Mouse (Mus musculus): ENCODE measurements at regions not wholly inside any gene's neighbourhood (a gene's known extent, or its start where the extent isn't known, plus 50 kb on each side); places are given as distances from the start of the nearest gene placed in this dataset.

DNA sequence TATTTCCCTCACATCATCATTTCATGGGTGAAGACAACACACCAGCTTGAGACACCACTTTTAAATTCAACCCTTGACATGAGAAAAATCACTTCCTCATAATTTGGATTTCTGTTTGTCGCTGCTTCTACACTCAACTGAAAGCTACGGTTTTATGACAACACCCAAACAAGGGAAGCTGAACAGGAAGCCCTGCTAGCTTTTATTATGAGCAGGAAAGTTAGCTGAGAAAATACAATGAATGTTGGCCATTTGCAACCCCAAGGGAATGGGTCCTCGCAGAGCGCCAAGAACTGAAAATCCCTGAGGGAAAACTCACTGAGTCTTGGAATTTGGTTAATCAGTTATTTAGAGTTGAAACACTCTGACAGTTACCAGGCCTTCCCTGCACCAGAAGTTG is 311.9 kb downstream of the Epha4 start:
- no peaks in the 10 kb centered on the region for H3K27me3 ChIP-seq (ENCODE audit: insufficient read depth, low read length)
- no peak overlapping the region for H3K4me2 ChIP-seq (ENCODE audit: low read depth)
- no peaks in the 10 kb centered on the region for H3K4me1 ChIP-seq (ENCODE audit: insufficient read depth)
- no peak overlapping the region for H3K27ac ChIP-seq (ENCODE audit: low read depth, low read length)
- H3K9ac ChIP-seq = no peak overlapping the region
- no peaks in the 10 kb centered on the region for H3K9me3 ChIP-seq (ENCODE audit: low read length)
- DNase-seq = no peak
- no peaks in the 10 kb centered on the region for H3K36me3 ChIP-seq (ENCODE audit: insufficient read depth)
- 89% methylated on average over 4 of the region's 4 CpGs for WGBS
- no peak overlapping the region for H3K4me3 ChIP-seq (ENCODE audit: low read depth, low read length)
- no peak for ATAC-seq
- no peak for TF ChIP-seq CTCF (IDR thresholded peaks at IDR 0.05; ENCODE audit: low read depth)

DNA sequence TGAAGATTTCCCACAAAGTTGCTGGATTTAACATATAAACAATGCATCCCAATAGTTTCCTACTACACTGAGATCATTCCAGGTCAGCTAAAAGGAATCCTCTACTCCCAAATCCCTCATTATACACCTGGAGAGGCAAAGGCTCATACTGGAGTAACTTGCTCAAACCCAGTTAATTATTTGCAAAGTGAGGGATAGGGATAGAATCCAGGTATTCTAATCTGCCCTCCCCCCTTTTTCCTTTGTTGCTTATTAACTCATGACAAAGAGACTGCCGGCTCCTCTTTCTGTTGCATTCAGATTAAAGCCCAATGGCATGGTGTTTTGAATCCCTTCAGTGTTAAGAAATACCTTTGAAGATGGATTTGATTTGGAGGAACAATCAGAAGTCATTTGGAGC is 308.4 kb downstream of the Epha4 start:
- ATAC-seq = no peak
- WGBS = 35% methylated on average over 1 of the region's 1 CpGs

DNA sequence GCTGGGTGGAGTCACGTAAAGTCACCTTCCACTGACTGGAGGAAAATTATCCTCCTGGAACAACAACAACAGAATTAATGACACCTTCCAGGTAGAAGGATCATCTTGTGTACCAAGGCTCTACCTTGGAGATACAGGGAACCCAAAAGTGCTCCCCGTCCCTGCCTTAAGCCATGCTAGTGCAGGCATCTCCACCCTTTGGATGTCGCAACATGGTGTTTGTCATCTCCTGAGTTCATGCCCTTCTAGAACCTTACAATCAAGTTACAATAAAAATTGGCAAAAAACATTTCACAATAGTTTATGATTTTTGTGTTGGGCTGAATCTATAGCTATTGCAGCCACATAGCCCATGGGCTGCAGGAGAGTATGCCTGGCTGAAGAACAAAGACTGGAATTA is 305.5 kb downstream of the Epha4 start:
- DNase-seq = no peak
- Histone ChIP-seq H3K36me3 (ENCODE audit: insufficient read depth) (no peaks in the 10 kb centered on the region), H3K4me3 (ENCODE audit: low read depth, low read length) (no peak overlapping the region), H3K27me3 (ENCODE audit: insufficient read depth, low read length) (no peaks in the 10 kb centered on the region), H3K9ac (no peak overlapping the region), H3K9me3 (ENCODE audit: low read length) (no peaks in the 10 kb centered on the region), H3K4me2 (ENCODE audit: low read depth) (no peak overlapping the region), H3K27ac (ENCODE audit: low read depth, low read length) (no peak overlapping the region), H3K4me1 (ENCODE audit: insufficient read depth) (no peaks in the 10 kb centered on the region; the same call in 1 of the 2 replicates)
- whole genome bisulfite sequencing = 96% methylated on average over 3 of the region's 3 CpGs
- ATAC-seq = no peak
- no peak for TF ChIP-seq CTCF (IDR thresholded peaks at IDR 0.05; ENCODE audit: low read depth)

More for the DNA sequence above, 308.4 kb downstream of the Epha4 start:
- H3K4me2 ChIP-seq (ENCODE audit: low read depth) = no peak overlapping the region
- TF ChIP-seq CTCF (IDR thresholded peaks at IDR 0.05; ENCODE audit: low read depth) = no peak
- no peak for DNase-seq
- no peak overlapping the region for H3K27ac ChIP-seq (ENCODE audit: low read depth, low read length)
- no peak overlapping the region for H3K9ac ChIP-seq
- H3K27me3 ChIP-seq (ENCODE audit: insufficient read depth, low read length) = no peaks in the 10 kb centered on the region
- H3K4me3 ChIP-seq (ENCODE audit: low read depth, low read length) = no peak overlapping the region
- H3K4me1 ChIP-seq (ENCODE audit: insufficient read depth) = no peaks in the 10 kb centered on the region
- no peaks in the 10 kb centered on the region for H3K36me3 ChIP-seq (ENCODE audit: insufficient read depth)
- no peaks in the 10 kb centered on the region for H3K9me3 ChIP-seq (ENCODE audit: low read length)

DNA sequence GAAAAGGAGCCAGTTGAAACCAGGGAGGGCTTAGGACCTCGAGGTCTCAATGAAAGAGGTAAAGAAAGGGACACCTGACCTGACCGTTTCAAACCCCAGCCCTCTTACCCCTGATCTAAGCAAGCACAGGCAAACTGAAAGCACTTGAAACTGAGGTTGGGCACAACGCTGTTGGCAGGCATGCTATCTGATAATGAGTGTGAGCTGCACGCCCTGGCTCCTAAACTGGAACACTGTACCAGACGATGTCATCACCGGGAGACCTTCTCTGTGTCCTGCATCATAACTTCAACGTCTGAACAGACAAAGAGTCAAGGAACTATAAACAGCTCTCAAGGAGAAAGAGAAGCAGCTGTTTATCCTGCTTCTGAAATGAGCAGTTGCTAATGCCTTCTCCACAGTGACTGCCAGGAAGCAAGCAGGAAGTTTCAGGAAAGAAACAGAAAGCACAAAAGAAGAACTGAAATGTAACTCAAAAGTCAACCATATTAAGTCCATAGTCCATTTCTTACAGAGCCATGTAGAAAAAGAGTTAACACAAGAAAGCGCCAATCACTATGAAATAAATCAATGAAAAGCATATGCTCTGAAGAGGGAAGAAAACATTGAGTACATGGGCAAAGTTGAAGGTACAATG is 301.3 kb downstream of the Epha4 start:
- WGBS = 41% methylated on average over 8 of the region's 8 CpGs
- no peak overlapping the region for H3K9ac ChIP-seq
- DNase-seq = no peak
- no peak overlapping the region for H3K4me2 ChIP-seq (ENCODE audit: low read depth)
- H3K27ac ChIP-seq (ENCODE audit: low read depth, low read length) = no peak overlapping the region
- no peaks in the 10 kb centered on the region; the same call in 1 of the 2 replicates for H3K4me1 ChIP-seq (ENCODE audit: insufficient read depth)
- no peak for TF ChIP-seq CTCF (IDR thresholded peaks at IDR 0.05; ENCODE audit: low read depth)
- ATAC-seq = no peak
- no peak overlapping the region for H3K4me3 ChIP-seq (ENCODE audit: low read depth, low read length)
- H3K9me3 ChIP-seq (ENCODE audit: low read length) = no peaks in the 10 kb centered on the region
- no peaks in the 10 kb centered on the region for H3K36me3 ChIP-seq (ENCODE audit: insufficient read depth)
- H3K27me3 ChIP-seq (ENCODE audit: insufficient read depth, low read length) = no peaks in the 10 kb centered on the region

DNA sequence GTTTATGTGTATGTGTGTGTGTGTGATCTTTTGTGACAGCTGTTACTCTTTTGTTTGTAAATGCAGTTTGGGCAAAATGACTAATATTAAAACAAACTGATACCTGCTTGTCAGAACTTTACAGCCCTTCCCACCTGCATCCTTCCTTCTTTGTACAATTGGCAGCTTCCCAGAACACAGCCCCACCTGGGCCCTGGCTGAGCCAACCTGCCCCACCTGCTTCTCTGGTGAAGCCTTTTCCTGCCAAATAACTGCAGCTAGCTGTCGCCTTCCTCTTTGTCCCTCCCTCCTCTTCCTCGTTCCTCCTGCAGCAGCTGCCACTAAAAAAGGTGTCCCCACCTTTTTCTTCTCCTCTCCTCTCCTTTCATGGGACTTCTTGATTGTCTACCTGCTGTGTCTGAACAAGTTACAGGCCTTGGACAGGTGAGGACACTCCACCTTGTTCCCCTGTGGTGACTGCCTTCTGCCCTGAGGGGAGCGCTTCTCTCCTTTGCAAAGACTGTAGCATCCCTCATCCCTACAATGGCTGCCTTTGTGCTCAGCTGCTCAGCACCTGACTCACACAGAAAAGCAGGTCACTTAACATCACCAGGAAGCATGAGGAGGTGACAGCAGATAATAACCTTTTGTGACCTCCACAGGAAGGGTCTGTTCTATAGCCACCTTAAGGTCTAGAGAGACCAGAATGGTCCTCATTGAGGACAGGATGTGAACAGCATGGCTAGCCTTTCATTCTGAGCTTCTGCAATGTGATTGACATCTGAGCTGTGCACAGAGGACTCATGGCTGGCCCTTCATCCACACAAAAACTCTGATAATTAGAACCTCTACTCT is 295.2 kb downstream of the Epha4 start:
- ATAC-seq = no peak
- no peak for DNase-seq
- Histone ChIP-seq H3K9me3 (ENCODE audit: low read length) (no peaks in the 10 kb centered on the region), H3K9ac (no peak overlapping the region), H3K27me3 (ENCODE audit: insufficient read depth, low read length) (no peaks in the 10 kb centered on the region), H3K4me2 (ENCODE audit: low read depth) (no peak overlapping the region), H3K36me3 (ENCODE audit: insufficient read depth) (no peaks in the 10 kb centered on the region), H3K4me3 (ENCODE audit: low read depth, low read length) (no peak overlapping the region), H3K27ac (ENCODE audit: low read depth, low read length) (no peak overlapping the region), H3K4me1 (ENCODE audit: insufficient read depth) (no peaks in the 10 kb centered on the region)
- TF ChIP-seq CTCF (IDR thresholded peaks at IDR 0.05; ENCODE audit: low read depth) = no peak
- WGBS = 65% methylated on average over 3 of the region's 3 CpGs

DNA sequence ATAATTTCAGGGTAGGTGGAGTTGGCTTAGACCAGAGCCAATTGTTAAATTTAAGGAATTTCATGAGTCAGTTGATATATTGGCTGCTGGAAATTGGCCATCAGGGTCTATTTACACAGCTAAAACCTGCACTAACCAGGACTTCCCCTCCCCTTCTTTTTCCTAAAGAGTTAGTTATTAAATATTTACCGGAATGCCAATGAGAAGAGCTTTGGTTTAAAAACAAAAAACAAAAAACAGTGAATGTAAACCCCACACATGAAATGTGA is 294.6 kb downstream of the Epha4 start:
- Histone ChIP-seq H3K36me3 (ENCODE audit: insufficient read depth) (no peaks in the 10 kb centered on the region), H3K27ac (ENCODE audit: low read depth, low read length) (no peak overlapping the region), H3K4me2 (ENCODE audit: low read depth) (no peak overlapping the region), H3K9ac (no peak overlapping the region), H3K4me3 (ENCODE audit: low read depth, low read length) (no peak overlapping the region), H3K4me1 (ENCODE audit: insufficient read depth) (no peaks in the 10 kb centered on the region), H3K27me3 (ENCODE audit: insufficient read depth, low read length) (no peaks in the 10 kb centered on the region), H3K9me3 (ENCODE audit: low read length) (no peaks in the 10 kb centered on the region)
- ATAC-seq (no peak), DNase-seq (no peak)
- WGBS = 63% methylated on average over 1 of the region's 1 CpGs
- no peak for TF ChIP-seq CTCF (IDR thresholded peaks at IDR 0.05; ENCODE audit: low read depth)

DNA sequence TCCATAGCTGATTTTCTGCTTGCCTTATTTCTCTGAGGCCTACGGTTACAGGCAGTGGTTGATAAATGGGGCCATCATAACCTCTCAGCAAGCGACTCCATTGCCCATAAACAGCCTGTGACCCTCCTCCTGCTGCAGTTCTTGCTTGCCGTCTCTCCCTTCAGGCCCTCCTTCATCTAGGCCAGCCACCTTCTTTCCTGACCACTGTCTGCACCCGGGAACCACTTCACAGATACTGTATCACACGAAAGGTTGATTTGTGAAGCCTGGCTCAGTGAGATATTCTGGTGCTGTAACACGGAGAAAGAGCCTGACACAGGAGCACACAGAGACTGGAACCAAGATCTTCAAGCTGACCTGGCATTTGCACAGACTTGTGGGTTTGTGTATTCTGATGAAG is 294.1 kb downstream of the Epha4 start:
- no peak overlapping the region for H3K9ac ChIP-seq
- DNase-seq (no peak), ATAC-seq (no peak)
- no peak overlapping the region for H3K4me2 ChIP-seq (ENCODE audit: low read depth)
- H3K27ac ChIP-seq (ENCODE audit: low read depth, low read length) = no peak overlapping the region
- H3K4me3 ChIP-seq (ENCODE audit: low read depth, low read length) = no peak overlapping the region
- H3K36me3 ChIP-seq (ENCODE audit: insufficient read depth) = no peaks in the 10 kb centered on the region
- no peaks in the 10 kb centered on the region for H3K9me3 ChIP-seq (ENCODE audit: low read length)
- H3K27me3 ChIP-seq (ENCODE audit: insufficient read depth, low read length) = no peaks in the 10 kb centered on the region
- H3K4me1 ChIP-seq (ENCODE audit: insufficient read depth) = no peaks in the 10 kb centered on the region
- 88% methylated on average over 6 of the region's 6 CpGs for WGBS
- TF ChIP-seq CTCF (IDR thresholded peaks at IDR 0.05; ENCODE audit: low read depth) = no peak

All from forebrain, postnatal 0 days (tissue).